Mouse (Mus musculus): ENCODE measurements around the gene Olfr1222. TPM values are rescaled to one million over a fixed set of nuclear protein-coding genes. Genes with fewer than 3 reads are reported as not detected.
"Not testable (repeated sequence)": the region's sequence is repeated elsewhere in the genome, so short reads cannot be mapped to it uniquely, and the experiment has no call there.

Gene Olfr1222
- not detected in 2 replicates for polyA plus RNA-seq (2011; ENCODE audit: insufficient read length, low read depth, missing spikeins)

GRCm38 (mm10) chr2:89132954-89133353 lies at the start of gene Olfr1222:
Gene Olfr1222, minus strand, starts transcription at chr2:89133054.
- TF ChIP-seq CTCF (IDR thresholded peaks at IDR 0.05; ENCODE audit: borderline replicate concordance, insufficient read depth, low read length) (no peak), POLR2A (IDR thresholded peaks at IDR 0.05; ENCODE audit: low read depth, low read length) (no peak)
- H3K4me1 ChIP-seq (ENCODE audit: control insufficient read depth, insufficient read depth, low read length) = no peaks in the 10 kb centered on the region

GRCm38 (mm10) chr2:89174569-89174968 lies 41.7 kb upstream of the Olfr1222 start, which contains the start of gene Olfr1225:
Gene Olfr1225, minus strand, starts transcription at chr2:89174669.
- Histone ChIP-seq H3K4me1 (ENCODE audit: control insufficient read depth, insufficient read depth, low read length) (no peaks in the 10 kb centered on the region), H3K4me3 (ENCODE audit: insufficient read depth, low read length) (no peak within 1 kb of the TSS), H3K27ac (ENCODE audit: insufficient read depth, low read length) (no peak within 1 kb of the TSS)
- TF ChIP-seq POLR2A (IDR thresholded peaks at IDR 0.05; ENCODE audit: low read depth, low read length) (no peak), CTCF (IDR thresholded peaks at IDR 0.05; ENCODE audit: borderline replicate concordance, insufficient read depth, low read length) (no peak)

More at GRCm38 (mm10) chr2:89132954-89133353, at the start of gene Olfr1222:
- Histone ChIP-seq H3K4me3 (ENCODE audit: insufficient read depth, low read length) (no peak within 1 kb of the TSS), H3K27ac (ENCODE audit: insufficient read depth, low read length) (no peak within 1 kb of the TSS)

GRCm38 (mm10) chr2:89164711-89165110 lies 31.9 kb upstream of the Olfr1222 start:
- H3K4me1 ChIP-seq (ENCODE audit: control insufficient read depth, insufficient read depth, low read length); H3K27ac ChIP-seq (ENCODE audit: insufficient read depth, low read length); H3K4me3 ChIP-seq (ENCODE audit: insufficient read depth, low read length): not testable (repeated sequence)

- H3K4me3 ChIP-seq (ENCODE audit: insufficient read depth, low read length); H3K27ac ChIP-seq (ENCODE audit: insufficient read depth, low read length); H3K4me1 ChIP-seq (ENCODE audit: control insufficient read depth, insufficient read depth, low read length): not testable (repeated sequence)
These were observed 31.1 kb upstream of the Olfr1222 start, which contains the start of gene Olfr1224-ps1 for GRCm38 (mm10) chr2:89163991-89164390. Gene Olfr1224-ps1, minus strand, starts transcription at chr2:89164091.

- TF ChIP-seq CTCF (IDR thresholded peaks at IDR 0.05; ENCODE audit: borderline replicate concordance, insufficient read depth, low read length) (no peak), POLR2A (IDR thresholded peaks at IDR 0.05; ENCODE audit: low read depth, low read length) (no peak)
- Histone ChIP-seq H3K4me3 (ENCODE audit: insufficient read depth, low read length) (no peak within 1 kb of the TSS), H3K4me1 (ENCODE audit: control insufficient read depth, insufficient read depth, low read length) (no peaks in the 10 kb centered on the region), H3K27ac (ENCODE audit: insufficient read depth, low read length) (no peak within 1 kb of the TSS)
These were observed 18.6 kb upstream of the Olfr1222 start, which contains the start of gene Olfr1223 for GRCm38 (mm10) chr2:89151460-89151859. Gene Olfr1223, minus strand, starts transcription at chr2:89151560.

- Histone ChIP-seq H3K4me1 (ENCODE audit: control insufficient read depth, insufficient read depth, low read length) (no peaks in the 10 kb centered on the region), H3K27ac (ENCODE audit: insufficient read depth, low read length) (no peak within 1 kb of the TSS), H3K4me3 (ENCODE audit: insufficient read depth, low read length) (no peak within 1 kb of the TSS)
- TF ChIP-seq CTCF (IDR thresholded peaks at IDR 0.05; ENCODE audit: borderline replicate concordance, insufficient read depth, low read length) = no peak
- TF ChIP-seq POLR2A (IDR thresholded peaks at IDR 0.05; ENCODE audit: low read depth, low read length) = no peak
These were observed 15.7 kb downstream of the Olfr1222 start, which contains the start of gene Olfr1221 for GRCm38 (mm10) chr2:89117183-89117582. Gene Olfr1221, minus strand, starts transcription at chr2:89117283.

GRCm38 (mm10) chr2:89106735-89107134 lies 26.1 kb downstream of the Olfr1222 start, which contains the start of gene Olfr1220:
Gene Olfr1220, minus strand, starts transcription at chr2:89106835.
- TF ChIP-seq CTCF (IDR thresholded peaks at IDR 0.05; ENCODE audit: borderline replicate concordance, insufficient read depth, low read length) = no peak
- no peak for TF ChIP-seq POLR2A (IDR thresholded peaks at IDR 0.05; ENCODE audit: low read depth, low read length)
- Histone ChIP-seq H3K27ac (ENCODE audit: insufficient read depth, low read length) (no peak within 1 kb of the TSS), H3K4me3 (ENCODE audit: insufficient read depth, low read length) (no peak within 1 kb of the TSS), H3K4me1 (ENCODE audit: control insufficient read depth, insufficient read depth, low read length) (no peaks in the 10 kb centered on the region)

GRCm38 (mm10) chr2:89105651-89106050 lies 27.2 kb downstream of the Olfr1222 start:
- TF ChIP-seq CTCF (IDR thresholded peaks at IDR 0.05; ENCODE audit: borderline replicate concordance, insufficient read depth, low read length) = no peak
- no peak for TF ChIP-seq POLR2A (IDR thresholded peaks at IDR 0.05; ENCODE audit: low read depth, low read length)
- Histone ChIP-seq H3K4me3 (ENCODE audit: insufficient read depth, low read length) (no peak overlapping the region), H3K27ac (ENCODE audit: insufficient read depth, low read length) (no peak overlapping the region), H3K4me1 (ENCODE audit: control insufficient read depth, insufficient read depth, low read length) (no peaks in the 10 kb centered on the region)

GRCm38 (mm10) chr2:89093848-89094247 lies 39.0 kb downstream of the Olfr1222 start:
- Histone ChIP-seq H3K4me1 (ENCODE audit: control insufficient read depth, insufficient read depth, low read length) (no peaks in the 10 kb centered on the region), H3K27ac (ENCODE audit: insufficient read depth, low read length) (no peak overlapping the region), H3K4me3 (ENCODE audit: insufficient read depth, low read length) (no peak overlapping the region)
- TF ChIP-seq CTCF (IDR thresholded peaks at IDR 0.05; ENCODE audit: borderline replicate concordance, insufficient read depth, low read length) (no peak), POLR2A (IDR thresholded peaks at IDR 0.05; ENCODE audit: low read depth, low read length) (no peak)

- no peak within 1 kb of the TSS for H3K4me3 ChIP-seq (ENCODE audit: insufficient read depth, low read length)
- TF ChIP-seq POLR2A (IDR thresholded peaks at IDR 0.05; ENCODE audit: low read depth, low read length) (no peak), CTCF (IDR thresholded peaks at IDR 0.05; ENCODE audit: borderline replicate concordance, insufficient read depth, low read length) (no peak)
These were observed 49.4 kb downstream of the Olfr1222 start, which contains the start of gene Olfr1219 for GRCm38 (mm10) chr2:89083413-89083812. Gene Olfr1219, minus strand, starts transcription at chr2:89083513.

GRCm38 (mm10) chr2:89081487-89081886 lies 51.4 kb downstream of the Olfr1222 start:
- Histone ChIP-seq H3K4me1 (ENCODE audit: control insufficient read depth, insufficient read depth, low read length) (no peaks in the 10 kb centered on the region), H3K4me3 (ENCODE audit: insufficient read depth, low read length) (no peak overlapping the region), H3K27ac (ENCODE audit: insufficient read depth, low read length) (no peak overlapping the region)
- TF ChIP-seq POLR2A (IDR thresholded peaks at IDR 0.05; ENCODE audit: low read depth, low read length) = no peak
- no peak for TF ChIP-seq CTCF (IDR thresholded peaks at IDR 0.05; ENCODE audit: borderline replicate concordance, insufficient read depth, low read length)

More at GRCm38 (mm10) chr2:89083413-89083812, 49.4 kb downstream of the Olfr1222 start, which contains the start of gene Olfr1219:
- no peak within 1 kb of the TSS for H3K27ac ChIP-seq (ENCODE audit: insufficient read depth, low read length)
- H3K4me1 ChIP-seq (ENCODE audit: control insufficient read depth, insufficient read depth, low read length) = no peaks in the 10 kb centered on the region

Other genes starting within 250 kb of the Olfr1222 start
- not detected in 2 replicates for gene Olfr1208, start 230.7 kb downstream of the Olfr1222 start, polyA plus RNA-seq (2011; ENCODE audit: insufficient read length, low read depth, missing spikeins)
- gene Olfr1209, start 217.9 kb downstream of the Olfr1222 start, polyA plus RNA-seq (2011; ENCODE audit: insufficient read length, low read depth, missing spikeins) = not detected in 2 replicates
- gene Olfr1211, start 194.9 kb downstream of the Olfr1222 start, polyA plus RNA-seq (2011; ENCODE audit: insufficient read length, low read depth, missing spikeins) = not detected in 2 replicates
- not detected in 2 replicates for gene Olfr1212, start 179.1 kb downstream of the Olfr1222 start, polyA plus RNA-seq (2011; ENCODE audit: insufficient read length, low read depth, missing spikeins)
- gene Gm13762, start 152.8 kb downstream of the Olfr1222 start, polyA plus RNA-seq (2011; ENCODE audit: insufficient read length, low read depth, missing spikeins) = not detected in 2 replicates
- not detected in 2 replicates for gene Olfr1214, start 140.4 kb downstream of the Olfr1222 start, polyA plus RNA-seq (2011; ENCODE audit: insufficient read length, low read depth, missing spikeins)
- gene Olfr1215, start 126.1 kb downstream of the Olfr1222 start, polyA plus RNA-seq (2011; ENCODE audit: insufficient read length, low read depth, missing spikeins) = not detected in 2 replicates
- gene Olfr1216, start 114.7 kb downstream of the Olfr1222 start, polyA plus RNA-seq (2011; ENCODE audit: insufficient read length, low read depth, missing spikeins) = not detected in 2 replicates
- not detected in 2 replicates for gene Olfr1217, start 101.0 kb downstream of the Olfr1222 start, polyA plus RNA-seq (2011; ENCODE audit: insufficient read length, low read depth, missing spikeins)
- gene Olfr1218, start 71.9 kb downstream of the Olfr1222 start, polyA plus RNA-seq (2011; ENCODE audit: insufficient read length, low read depth, missing spikeins) = not detected in 2 replicates
- not detected in 2 replicates for gene Olfr1219, start 49.5 kb downstream of the Olfr1222 start, polyA plus RNA-seq (2011; ENCODE audit: insufficient read length, low read depth, missing spikeins)
- not detected in 2 replicates for gene Olfr1220, start 26.2 kb downstream of the Olfr1222 start, polyA plus RNA-seq (2011; ENCODE audit: insufficient read length, low read depth, missing spikeins)
- gene Olfr1221, start 15.8 kb downstream of the Olfr1222 start, polyA plus RNA-seq (2011; ENCODE audit: insufficient read length, low read depth, missing spikeins) = not detected in 2 replicates
- not detected in 2 replicates for gene Olfr1223, start 18.5 kb upstream of the Olfr1222 start, polyA plus RNA-seq (2011; ENCODE audit: insufficient read length, low read depth, missing spikeins)
- not detected in 2 replicates for gene Olfr1224-ps1, start 31.0 kb upstream of the Olfr1222 start, polyA plus RNA-seq (2011; ENCODE audit: insufficient read length, low read depth, missing spikeins)
- gene Olfr1225, start 41.6 kb upstream of the Olfr1222 start, polyA plus RNA-seq (2011; ENCODE audit: insufficient read length, low read depth, missing spikeins) = not detected in 2 replicates
- not detected in 2 replicates for gene Olfr1226, start 67.0 kb upstream of the Olfr1222 start, polyA plus RNA-seq (2011; ENCODE audit: insufficient read length, low read depth, missing spikeins)
- gene Olfr1228, start 121.0 kb upstream of the Olfr1222 start, polyA plus RNA-seq (2011; ENCODE audit: insufficient read length, low read depth, missing spikeins) = not detected in 2 replicates
- gene Olfr1229, start 155.0 kb upstream of the Olfr1222 start, polyA plus RNA-seq (2011; ENCODE audit: insufficient read length, low read depth, missing spikeins) = not detected in 2 replicates
- not detected in 2 replicates for gene Olfr1230, start 164.2 kb upstream of the Olfr1222 start, polyA plus RNA-seq (2011; ENCODE audit: insufficient read length, low read depth, missing spikeins)
- not detected in 2 replicates for gene Olfr1231, start 174.0 kb upstream of the Olfr1222 start, polyA plus RNA-seq (2011; ENCODE audit: insufficient read length, low read depth, missing spikeins)
- not detected in 2 replicates for gene Olfr1232, start 196.6 kb upstream of the Olfr1222 start, polyA plus RNA-seq (2011; ENCODE audit: insufficient read length, low read depth, missing spikeins)
- not detected in 2 replicates for gene Olfr1233, start 209.3 kb upstream of the Olfr1222 start, polyA plus RNA-seq (2011; ENCODE audit: insufficient read length, low read depth, missing spikeins)
- gene Olfr1234, start 231.8 kb upstream of the Olfr1222 start, polyA plus RNA-seq (2011; ENCODE audit: insufficient read length, low read depth, missing spikeins) = not detected in 2 replicates

Data from embryonic fibroblast, embryonic 13.5 days (primary cell).